Mouse (Mus musculus) left cerebral cortex, adult 2 months (tissue): ENCODE data around the gene St8sia6. TPM values are rescaled to one million over a fixed set of nuclear protein-coding genes. Genes with fewer than 3 reads are reported as not detected.
"Not testable (repeated sequence)": the region's sequence is repeated elsewhere in the genome, so short reads cannot be mapped to it uniquely, and the experiment has no call there.

ENCODE experiments used
- DNase-seq, 2 experiments: peaks; one replicate each; pipeline ENCODE4 v3.0.0; 2021 to 2022; ENCODE audit warnings: low spot score in 2 of 2, mixed read lengths in 1 of 2; ENCODE audit errors: extremely low spot score in 1 of 2
- H3K27ac ChIP-seq: fragments of 200-600 bp; 2 replicates; pipeline ENCODE4 v1.8.1; 2022
- H3K4me3 ChIP-seq: fragments of 200-600 bp; 2 replicates; pipeline ENCODE4 v1.8.1; 2022
- CTCF ChIP-seq: fragments of 200-600 bp; IDR thresholded peaks from 2 replicates; pipeline ENCODE4 v1.8.1; 2022; ENCODE audit warnings: antibody characterized with exemption, mild to moderate bottlenecking, moderate library complexity
- intact Hi-C: fragments of 180-260 bp; cut with DNase I; formaldehyde crosslinking; loops from one replicate; pipeline ENCODE4 v1.15.1; 2025
- total RNA-seq, 2 experiments: library from RNA; stranded (reverse); gene quantifications; 2 replicates each; pipeline ENCODE4 v1.2.3; 2021

Gene St8sia6
- total RNA-seq, 2 experiments from 2014 or later: 0.79 to 0.84 TPM

GRCm38 (mm10) chr2:13697514-13697913, 96.3 kb downstream of the St8sia6 start:
- no peak overlapping the region for H3K27ac ChIP-seq
- no peak for TF ChIP-seq CTCF
- no peak for DNase-seq
- no peak overlapping the region for H3K4me3 ChIP-seq
- intact Hi-C loops: no loop called here

- Histone ChIP-seq H3K4me3 (no peak overlapping the region), H3K27ac (no peak overlapping the region)
- DNase-seq: no peak
- intact Hi-C loops: no loop called here
- no peak for TF ChIP-seq CTCF
These were observed 99.4 kb downstream of the St8sia6 start for GRCm38 (mm10) chr2:13694417-13694816.

- no peak for DNase-seq
- intact Hi-C loops: no loop called here
These were observed 109.5 kb downstream of the St8sia6 start for GRCm38 (mm10) chr2:13684380-13684779.

GRCm38 (mm10) chr2:13683205-13683570, 110.7 kb downstream of the St8sia6 start:
- TF ChIP-seq CTCF: no peak
- intact Hi-C loops: no loop called here

More at GRCm38 (mm10) chr2:13684380-13684779, 109.5 kb downstream of the St8sia6 start:
- H3K4me3 ChIP-seq: no peak overlapping the region
- H3K27ac ChIP-seq: no peak overlapping the region
- TF ChIP-seq CTCF: no peak

GRCm38 (mm10) chr2:13682488-13683204, 111.2 kb downstream of the St8sia6 start:
- Histone ChIP-seq H3K27ac (no peak overlapping the region), H3K4me3 (no peak overlapping the region)
- DNase-seq: peak in 1 of 2 experiments; percentile 9
- intact Hi-C loops: no loop called here
- no peak for TF ChIP-seq CTCF

More at GRCm38 (mm10) chr2:13683205-13683570, 110.7 kb downstream of the St8sia6 start:
- DNase-seq: no peak
- H3K27ac ChIP-seq: no peak overlapping the region
- H3K4me3 ChIP-seq: no peak overlapping the region

- H3K4me3 ChIP-seq: no peak overlapping the region
- no peak overlapping the region for H3K27ac ChIP-seq
- peak; percentile 53 for TF ChIP-seq CTCF
- intact Hi-C loops: no loop called here
- DNase-seq: no peak
These were observed 120.9 kb downstream of the St8sia6 start for GRCm38 (mm10) chr2:13672946-13673345.

GRCm38 (mm10) chr2:13672426-13672825, 121.4 kb downstream of the St8sia6 start:
- intact Hi-C loops: no loop called here
- DNase-seq: no peak
- Histone ChIP-seq H3K27ac (no peak overlapping the region), H3K4me3 (no peak overlapping the region)
- TF ChIP-seq CTCF: no peak

GRCm38 (mm10) chr2:13634866-13635265, 159.0 kb downstream of the St8sia6 start:
- peak; percentile 39 for TF ChIP-seq CTCF
- intact Hi-C loops: loop anchor here (5.0 kb wide), 1 partner anchor 302 kb away; no protein-coding TSS in a partner anchor
- DNase-seq: no peak
- H3K27ac ChIP-seq: no peak overlapping the region
- H3K4me3 ChIP-seq: no peak overlapping the region

GRCm38 (mm10) chr2:13630136-13630832, 163.6 kb downstream of the St8sia6 start:
- no peak for TF ChIP-seq CTCF
- Histone ChIP-seq H3K4me3 (no peak overlapping the region), H3K27ac (no peak overlapping the region)
- intact Hi-C loops: loop anchor here (5.0 kb wide), 1 partner anchor 307 kb away; no protein-coding TSS in a partner anchor
- no peak for DNase-seq

- DNase-seq, intact Hi-C loops, H3K4me3 ChIP-seq, H3K27ac ChIP-seq: not testable (repeated sequence)
These were observed 190.2 kb downstream of the St8sia6 start for GRCm38 (mm10) chr2:13603636-13604035.

- H3K4me3 ChIP-seq: no peak overlapping the region
- DNase-seq: no peak
- intact Hi-C loops: no loop called here
- H3K27ac ChIP-seq: no peak overlapping the region
- TF ChIP-seq CTCF: no peak
These were observed 190.8 kb downstream of the St8sia6 start for GRCm38 (mm10) chr2:13603093-13603492.

Other genes with a start within 250 kb of the St8sia6 start
- gene Trdmt1, start 249.4 kb downstream of the St8sia6 start, total RNA-seq: 1 to 10 TPM; 5.8 to 7.1 TPM
- 10 to 100 TPM; 54.3 to 55.5 TPM for gene Vim, start 220.1 kb downstream of the St8sia6 start, total RNA-seq